Mouse (Mus musculus) heart, embryonic 10.5 days (tissue): ENCODE data around the gene Pcsk2. TPM values are rescaled to one million over a fixed set of nuclear protein-coding genes. Genes with fewer than 3 reads are reported as not detected.
A peak's percentile ranks its signal among the peaks of the same experiment; 100 is the strongest.

ENCODE experiments used
- DNase-seq: peaks from one replicate; pipeline ENCODE4 v3.0.0-alpha.2; 2017; ENCODE audit warnings: low spot score
- H3K27ac ChIP-seq: fragments of 300-500 bp; sonication (generic); 2 replicates; pipeline ENCODE4 v1.5.1; 2016; ENCODE audit warnings: mild to moderate bottlenecking
- H3K27me3 ChIP-seq: fragments of 300-500 bp; sonication (generic); 2 replicates; pipeline ENCODE4 v1.6.1; 2016; ENCODE audit warnings: mild to moderate bottlenecking; ENCODE audit not compliant: poor library complexity, insufficient read depth, severe bottlenecking
- H3K36me3 ChIP-seq: fragments of 300-500 bp; sonication (generic); 2 replicates; pipeline ENCODE4 v1.6.1; 2016; ENCODE audit warnings: mild to moderate bottlenecking, moderate library complexity
- H3K4me1 ChIP-seq: fragments of 300-500 bp; sonication (generic); 2 replicates; pipeline ENCODE4 v1.6.1; 2016; ENCODE audit warnings: mild to moderate bottlenecking
- H3K4me3 ChIP-seq: fragments of 300-500 bp; sonication (generic); 2 replicates; pipeline ENCODE4 v1.5.1; 2016; ENCODE audit warnings: mild to moderate bottlenecking, moderate library complexity
- H3K9me3 ChIP-seq: fragments of 300-500 bp; sonication (generic); 2 replicates; pipeline ENCODE4 v1.6.1; 2016; ENCODE audit warnings: mild to moderate bottlenecking, moderate library complexity
- WGBS: fragments of 180-500 bp; shearing (Covaris S2); methylation state at CpG from one replicate; pipeline ENCODE4 v1.1.7; 2016; 5-methylcytosine and 5-hydroxymethylcytosine counted together
- polyA plus RNA-seq: library from polyadenylated mRNA; unstranded; fragments of >200 nt; fragmentation: Nextera tagmentation; extraction: Ambion mirVana; gene quantifications from 2 replicates; pipeline ENCODE4 v1.2.1, GENCODE M21; 2016

Gene Pcsk2
- polyA plus RNA-seq, 1 experiment from 2014 or later, result 0.20 TPM

GRCm38 (mm10) chr2:143789911-143790310 lies 244.0 kb downstream of the Pcsk2 start:
- no peaks in the 10 kb centered on the region for H3K27me3 ChIP-seq
- H3K4me3 ChIP-seq, result no peak overlapping the region
- 77% methylated on average over 5 of the region's 5 CpGs for WGBS
- H3K4me1 ChIP-seq, result no peaks in the 10 kb centered on the region
- no peak for DNase-seq
- H3K9me3 ChIP-seq, result no peaks in the 10 kb centered on the region
- H3K27ac ChIP-seq, result no peak overlapping the region
- no peaks in the 10 kb centered on the region for H3K36me3 ChIP-seq

- Histone ChIP-seq H3K4me1 (no peaks in the 10 kb centered on the region), H3K36me3 (no peaks in the 10 kb centered on the region), H3K27ac (no peak overlapping the region), H3K27me3 (no peaks in the 10 kb centered on the region), H3K4me3 (no peak overlapping the region), H3K9me3 (no peaks in the 10 kb centered on the region)
- 83% methylated on average over 4 of the region's 4 CpGs for WGBS
- DNase-seq, result no peak
Measured at GRCm38 (mm10) chr2:143795858-143796257, 249.9 kb downstream of the Pcsk2 start.

- 76% methylated on average over 4 of the region's 4 CpGs for WGBS
- no peak overlapping the region for H3K4me3 ChIP-seq
Measured at GRCm38 (mm10) chr2:143796335-143797013, 250.5 kb downstream of the Pcsk2 start.

GRCm38 (mm10) chr2:143801097-143801496 lies 255.1 kb downstream of the Pcsk2 start:
- no peaks in the 10 kb centered on the region for H3K9me3 ChIP-seq
- peaks cover 2% of the 10 kb centered on the region; the same call in 1 of the 2 replicates for H3K4me1 ChIP-seq
- no peaks in the 10 kb centered on the region for H3K36me3 ChIP-seq
- H3K27ac ChIP-seq, result no peak overlapping the region
- no peaks in the 10 kb centered on the region for H3K27me3 ChIP-seq
- DNase-seq, result peak; percentile 66
- WGBS, result 81% methylated on average over 5 of the region's 5 CpGs
- no peak overlapping the region for H3K4me3 ChIP-seq

More at GRCm38 (mm10) chr2:143796335-143797013, 250.5 kb downstream of the Pcsk2 start:
- Histone ChIP-seq H3K4me1 (no peaks in the 10 kb centered on the region), H3K36me3 (no peaks in the 10 kb centered on the region), H3K9me3 (no peaks in the 10 kb centered on the region), H3K27me3 (no peaks in the 10 kb centered on the region), H3K27ac (no peak overlapping the region)
- DNase-seq, result no peak

GRCm38 (mm10) chr2:143806140-143806923 lies 260.4 kb downstream of the Pcsk2 start:
- no peak overlapping the region for H3K27ac ChIP-seq
- DNase-seq, result peak; percentile 66
- H3K36me3 ChIP-seq, result no peaks in the 10 kb centered on the region
- H3K4me1 ChIP-seq, result peaks cover 12% of the 10 kb centered on the region; the same call in 1 of the 2 replicates
- no peaks in the 10 kb centered on the region for H3K27me3 ChIP-seq
- no peaks in the 10 kb centered on the region for H3K9me3 ChIP-seq
- H3K4me3 ChIP-seq, result no peak overlapping the region
- 58% methylated on average over 15 of the region's 15 CpGs for WGBS

- Histone ChIP-seq H3K36me3 (no peaks in the 10 kb centered on the region), H3K4me1 (peaks cover 12% of the 10 kb centered on the region; the same call in 1 of the 2 replicates), H3K9me3 (no peaks in the 10 kb centered on the region), H3K27me3 (no peaks in the 10 kb centered on the region), H3K4me3 (no peak overlapping the region), H3K27ac (no peak overlapping the region)
- 68% methylated on average over 9 of the region's 9 CpGs for WGBS
- peak; percentile 19 for DNase-seq
Measured at GRCm38 (mm10) chr2:143806924-143807664, 261.1 kb downstream of the Pcsk2 start.

- H3K27me3 ChIP-seq, result no peaks in the 10 kb centered on the region
- H3K4me3 ChIP-seq, result no peak overlapping the region
- DNase-seq, result peak; percentile 69
- peaks cover 12% of the 10 kb centered on the region; the same call in 1 of the 2 replicates for H3K4me1 ChIP-seq
- 59% methylated on average over 5 of the region's 5 CpGs for WGBS
- no peak overlapping the region for H3K27ac ChIP-seq
- no peaks in the 10 kb centered on the region for H3K36me3 ChIP-seq
- H3K9me3 ChIP-seq, result no peaks in the 10 kb centered on the region
Measured at GRCm38 (mm10) chr2:143808789-143809188, 262.8 kb downstream of the Pcsk2 start.

- H3K9me3 ChIP-seq, result no peaks in the 10 kb centered on the region
- no peak overlapping the region for H3K4me3 ChIP-seq
- H3K27me3 ChIP-seq, result 0 out of 2 replicates have a peak, but pooled peaks cover 2% of the 10 kb centered on the region
- H3K27ac ChIP-seq, result no peak overlapping the region
- no peaks in the 10 kb centered on the region for H3K36me3 ChIP-seq
- whole genome bisulfite sequencing, result 44% methylated on average over 4 of the region's 4 CpGs
- H3K4me1 ChIP-seq, result no peaks in the 10 kb centered on the region
- DNase-seq, result peak; percentile 42
Measured at GRCm38 (mm10) chr2:143812262-143812661, 266.3 kb downstream of the Pcsk2 start.

- peak; percentile 74 for DNase-seq
- Histone ChIP-seq H3K4me1 (no peaks in the 10 kb centered on the region), H3K27me3 (0 out of 2 replicates have a peak, but pooled peaks cover 2% of the 10 kb centered on the region), H3K4me3 (no peak overlapping the region), H3K36me3 (no peaks in the 10 kb centered on the region), H3K9me3 (no peaks in the 10 kb centered on the region), H3K27ac (no peak overlapping the region)
- 87% methylated on average over 11 of the region's 11 CpGs for WGBS
Measured at GRCm38 (mm10) chr2:143813461-143813860, 267.5 kb downstream of the Pcsk2 start.

- no peak for DNase-seq
- no peaks in the 10 kb centered on the region for H3K36me3 ChIP-seq
- H3K4me1 ChIP-seq, result peaks cover 17% of the 10 kb centered on the region
- H3K9me3 ChIP-seq, result no peaks in the 10 kb centered on the region
- no peak overlapping the region for H3K4me3 ChIP-seq
- 65% methylated on average over 17 of the region's 17 CpGs for WGBS
- no peak overlapping the region for H3K27ac ChIP-seq
- H3K27me3 ChIP-seq, result no peaks in the 10 kb centered on the region
Measured at GRCm38 (mm10) chr2:143831645-143832044, 285.7 kb downstream of the Pcsk2 start.

- H3K4me3 ChIP-seq, result no peak overlapping the region
- H3K9me3 ChIP-seq, result no peaks in the 10 kb centered on the region
- no peak for DNase-seq
- H3K27ac ChIP-seq, result no peak overlapping the region
- peaks cover 19% of the 10 kb centered on the region for H3K4me1 ChIP-seq
- H3K36me3 ChIP-seq, result no peaks in the 10 kb centered on the region
- no peaks in the 10 kb centered on the region for H3K27me3 ChIP-seq
- 74% methylated on average over 5 of the region's 5 CpGs for WGBS
Measured at GRCm38 (mm10) chr2:143832721-143833120, 286.8 kb downstream of the Pcsk2 start.

- no peak for DNase-seq
- Histone ChIP-seq H3K4me1 (peaks cover 19% of the 10 kb centered on the region), H3K4me3 (no peak overlapping the region), H3K9me3 (no peaks in the 10 kb centered on the region), H3K36me3 (no peaks in the 10 kb centered on the region), H3K27me3 (no peaks in the 10 kb centered on the region), H3K27ac (no peak overlapping the region)
- 63% methylated on average over 6 of the region's 6 CpGs for WGBS
Measured at GRCm38 (mm10) chr2:143834082-143834481, 288.1 kb downstream of the Pcsk2 start.

- Histone ChIP-seq H3K4me3 (no peak overlapping the region), H3K36me3 (no peaks in the 10 kb centered on the region), H3K9me3 (no peaks in the 10 kb centered on the region), H3K27me3 (no peaks in the 10 kb centered on the region), H3K4me1 (peaks cover 19% of the 10 kb centered on the region), H3K27ac (no peak overlapping the region)
- no peak for DNase-seq
- WGBS, result 79% methylated on average over 7 of the region's 7 CpGs
Measured at GRCm38 (mm10) chr2:143835820-143836219, 289.9 kb downstream of the Pcsk2 start.
